Mouse (Mus musculus) kidney, embryonic 14.5 days (tissue): Measurements from ENCODE around the gene Esm1. TPM values are rescaled to one million over a fixed set of nuclear protein-coding genes. Genes with fewer than 3 reads are reported as not detected.

Experiments
- ATAC-seq: fragments of 200-750 bp; cut with Nextera tagmentation; 2 replicates; pipeline ENCODE4 v1.8.0; 2017; ENCODE audit warnings: moderate number of reproducible peaks, mild to moderate bottlenecking, moderate TSS enrichment, moderate library complexity; ENCODE audit not compliant: low FRiP score, low TSS enrichment
- H3K27ac ChIP-seq: fragments of 300-500 bp; sonication (generic); 2 replicates; pipeline ENCODE4 v1.5.1; 2014; ENCODE audit warnings: low read depth, mild to moderate bottlenecking, low read length, moderate library complexity, mixed read lengths
- H3K27me3 ChIP-seq: fragments of 300-500 bp; sonication (generic); 2 replicates; pipeline ENCODE4 v1.6.1; 2014; ENCODE audit warnings: mild to moderate bottlenecking, low read length; ENCODE audit not compliant: control insufficient read depth, insufficient read depth
- H3K36me3 ChIP-seq: fragments of 300-500 bp; sonication (generic); 2 replicates; pipeline ENCODE4 v1.6.1; 2014; ENCODE audit warnings: low read length, mixed read lengths; ENCODE audit not compliant: control insufficient read depth, insufficient read depth
- H3K4me1 ChIP-seq: fragments of 300-500 bp; sonication (generic); 2 replicates; pipeline ENCODE4 v1.6.1; 2014; ENCODE audit warnings: low read length, mixed read lengths; ENCODE audit not compliant: control insufficient read depth, insufficient read depth
- H3K4me2 ChIP-seq: fragments of 300-500 bp; sonication (generic); replicated peaks from 2 replicates; pipeline ENCODE4 v1.6.1; 2014; ENCODE audit warnings: low read depth, mild to moderate bottlenecking, low read length
- H3K4me3 ChIP-seq: fragments of 300-500 bp; sonication (generic); 2 replicates; pipeline ENCODE4 v1.5.1; 2014; ENCODE audit warnings: mild to moderate bottlenecking, low read length
- H3K9ac ChIP-seq: fragments of 300-500 bp; sonication (generic); 2 replicates; pipeline ENCODE4 v1.6.1; 2014; ENCODE audit warnings: low read depth, mild to moderate bottlenecking, low read length, moderate library complexity
- H3K9me3 ChIP-seq: fragments of 300-500 bp; sonication (generic); 2 replicates; pipeline ENCODE4 v1.6.1; 2016; ENCODE audit warnings: low read length; ENCODE audit not compliant: control insufficient read depth
- WGBS: fragments of 180-500 bp; shearing (Covaris S2); extraction: QIAGEN DNeasy Blood & Tissue Kit; methylation state at CpG from one replicate; pipeline ENCODE4 v1.1.7; 2014; 5-methylcytosine and 5-hydroxymethylcytosine counted together
- polyA plus RNA-seq: library from polyadenylated mRNA; unstranded; fragments of >200 nt; fragmentation: Nextera tagmentation; extraction: Ambion mirVana; gene quantifications from 2 replicates; pipeline ENCODE4 v1.2.1, GENCODE M21; 2014

Esm1 gene
- polyA plus RNA-seq, 1 experiment from 2014 or later: 5.9 TPM

- Histone ChIP-seq H3K4me3 (no peak overlapping the region), H3K4me1 (no peaks in the 10 kb centered on the region), H3K9ac (no peak overlapping the region), H3K36me3 (no peaks in the 10 kb centered on the region), H3K9me3 (no peaks in the 10 kb centered on the region), H3K27me3 (no peaks in the 10 kb centered on the region), H3K4me2 (no peak overlapping the region), H3K27ac (no peak overlapping the region)
- WGBS: 68% methylated on average over 9 of the region's 9 CpGs
- ATAC-seq: no peak
These were observed 11.5 kb upstream of the Esm1 start for GRCm38 (mm10) chr13:113197872-113198502.

- Histone ChIP-seq H3K4me1 (no peaks in the 10 kb centered on the region), H3K27me3 (no peaks in the 10 kb centered on the region), H3K27ac (no peak overlapping the region), H3K4me2 (no peak overlapping the region), H3K9ac (no peak overlapping the region), H3K36me3 (no peaks in the 10 kb centered on the region), H3K9me3 (no peaks in the 10 kb centered on the region), H3K4me3 (no peak overlapping the region)
- ATAC-seq: no peak
- 60% methylated on average over 3 of the region's 3 CpGs for WGBS
These were observed 10.1 kb upstream of the Esm1 start for GRCm38 (mm10) chr13:113199331-113199730.

GRCm38 (mm10) chr13:113200726-113201125, 8.7 kb upstream of the Esm1 start:
- no peak overlapping the region for H3K4me2 ChIP-seq
- WGBS: 50% methylated on average over 8 of the region's 8 CpGs
- H3K27ac ChIP-seq: no peak overlapping the region
- ATAC-seq: no peak
- H3K4me3 ChIP-seq: no peak overlapping the region
- no peaks in the 10 kb centered on the region for H3K9me3 ChIP-seq
- H3K9ac ChIP-seq: no peak overlapping the region
- no peaks in the 10 kb centered on the region for H3K4me1 ChIP-seq
- no peaks in the 10 kb centered on the region for H3K27me3 ChIP-seq
- no peaks in the 10 kb centered on the region for H3K36me3 ChIP-seq

GRCm38 (mm10) chr13:113201631-113202030, 7.8 kb upstream of the Esm1 start:
- H3K27me3 ChIP-seq: no peaks in the 10 kb centered on the region
- 84% methylated on average over 2 of the region's 2 CpGs for WGBS
- no peaks in the 10 kb centered on the region for H3K9me3 ChIP-seq
- H3K4me3 ChIP-seq: no peak overlapping the region
- H3K4me2 ChIP-seq: no peak overlapping the region
- H3K4me1 ChIP-seq: no peaks in the 10 kb centered on the region
- H3K9ac ChIP-seq: no peak overlapping the region
- H3K36me3 ChIP-seq: no peaks in the 10 kb centered on the region
- no peak for ATAC-seq
- no peak overlapping the region for H3K27ac ChIP-seq

- Histone ChIP-seq H3K9me3 (no peaks in the 10 kb centered on the region), H3K4me1 (no peaks in the 10 kb centered on the region), H3K4me3 (no peak overlapping the region), H3K9ac (no peak overlapping the region), H3K27me3 (no peaks in the 10 kb centered on the region), H3K27ac (no peak overlapping the region), H3K4me2 (no peak overlapping the region), H3K36me3 (no peaks in the 10 kb centered on the region)
- ATAC-seq: no peak
- 58% methylated on average over 4 of the region's 4 CpGs for WGBS
These were observed 7.3 kb upstream of the Esm1 start for GRCm38 (mm10) chr13:113202184-113202583.

- ATAC-seq: no peak
These were observed 6.3 kb upstream of the Esm1 start for GRCm38 (mm10) chr13:113203146-113203545.

GRCm38 (mm10) chr13:113205346-113205745, 4.1 kb upstream of the Esm1 start:
- H3K4me3 ChIP-seq: no peak overlapping the region
- 68% methylated on average over 5 of the region's 5 CpGs for WGBS
- no peak for ATAC-seq

More at GRCm38 (mm10) chr13:113203146-113203545, 6.3 kb upstream of the Esm1 start:
- no peaks in the 10 kb centered on the region for H3K36me3 ChIP-seq
- WGBS: 63% methylated on average over 5 of the region's 5 CpGs
- no peaks in the 10 kb centered on the region for H3K4me1 ChIP-seq
- no peak overlapping the region for H3K4me2 ChIP-seq
- no peaks in the 10 kb centered on the region for H3K9me3 ChIP-seq
- no peaks in the 10 kb centered on the region for H3K27me3 ChIP-seq
- no peak overlapping the region for H3K4me3 ChIP-seq
- H3K9ac ChIP-seq: no peak overlapping the region
- H3K27ac ChIP-seq: no peak overlapping the region

GRCm38 (mm10) chr13:113211345-113211744, 1.9 kb downstream of the Esm1 start:
- Histone ChIP-seq H3K9me3 (no peaks in the 10 kb centered on the region), H3K4me2 (no peak overlapping the region), H3K36me3 (no peaks in the 10 kb centered on the region), H3K27me3 (peaks cover 6% of the 10 kb centered on the region; the same call in 1 of the 2 replicates), H3K27ac (no peak overlapping the region), H3K4me3 (no peak overlapping the region), H3K4me1 (0 out of 2 replicates have a peak, but pooled peaks cover 5% of the 10 kb centered on the region), H3K9ac (no peak overlapping the region)
- WGBS: 72% methylated on average over 15 of the region's 15 CpGs
- no peak for ATAC-seq

More at GRCm38 (mm10) chr13:113205346-113205745, 4.1 kb upstream of the Esm1 start:
- no peak overlapping the region for H3K27ac ChIP-seq
- H3K36me3 ChIP-seq: no peaks in the 10 kb centered on the region
- no peaks in the 10 kb centered on the region for H3K9me3 ChIP-seq
- H3K9ac ChIP-seq: no peak overlapping the region
- H3K27me3 ChIP-seq: peaks cover 6% of the 10 kb centered on the region; the same call in 1 of the 2 replicates
- 0 out of 2 replicates have a peak, but pooled peaks cover 5% of the 10 kb centered on the region for H3K4me1 ChIP-seq
- H3K4me2 ChIP-seq: no peak overlapping the region

GRCm38 (mm10) chr13:113212401-113212800, 2.9 kb downstream of the Esm1 start:
- Histone ChIP-seq H3K9me3 (no peaks in the 10 kb centered on the region), H3K4me1 (0 out of 2 replicates have a peak, but pooled peaks cover 5% of the 10 kb centered on the region), H3K27me3 (peaks cover 6% of the 10 kb centered on the region; the same call in 1 of the 2 replicates), H3K4me3 (no peak overlapping the region), H3K27ac (no peak overlapping the region), H3K36me3 (no peaks in the 10 kb centered on the region), H3K9ac (no peak overlapping the region), H3K4me2 (no peak overlapping the region)
- no peak for ATAC-seq
- WGBS: 67% methylated on average over 3 of the region's 3 CpGs
